Mouse (Mus musculus): Measurements from ENCODE around the gene Mnt. TPM values are rescaled to one million over a fixed set of nuclear protein-coding genes. Genes with fewer than 3 reads are reported as not detected.

Gene Mnt
- polyA plus RNA-seq (2012; rRNA removed) (2.5 TPM in 2 replicates), polyA plus RNA-seq (2014; fragmentation: Nextera tagmentation; extraction: Ambion mirVana) (1.0 and 1.2 TPM in 2 replicates)

DNA sequence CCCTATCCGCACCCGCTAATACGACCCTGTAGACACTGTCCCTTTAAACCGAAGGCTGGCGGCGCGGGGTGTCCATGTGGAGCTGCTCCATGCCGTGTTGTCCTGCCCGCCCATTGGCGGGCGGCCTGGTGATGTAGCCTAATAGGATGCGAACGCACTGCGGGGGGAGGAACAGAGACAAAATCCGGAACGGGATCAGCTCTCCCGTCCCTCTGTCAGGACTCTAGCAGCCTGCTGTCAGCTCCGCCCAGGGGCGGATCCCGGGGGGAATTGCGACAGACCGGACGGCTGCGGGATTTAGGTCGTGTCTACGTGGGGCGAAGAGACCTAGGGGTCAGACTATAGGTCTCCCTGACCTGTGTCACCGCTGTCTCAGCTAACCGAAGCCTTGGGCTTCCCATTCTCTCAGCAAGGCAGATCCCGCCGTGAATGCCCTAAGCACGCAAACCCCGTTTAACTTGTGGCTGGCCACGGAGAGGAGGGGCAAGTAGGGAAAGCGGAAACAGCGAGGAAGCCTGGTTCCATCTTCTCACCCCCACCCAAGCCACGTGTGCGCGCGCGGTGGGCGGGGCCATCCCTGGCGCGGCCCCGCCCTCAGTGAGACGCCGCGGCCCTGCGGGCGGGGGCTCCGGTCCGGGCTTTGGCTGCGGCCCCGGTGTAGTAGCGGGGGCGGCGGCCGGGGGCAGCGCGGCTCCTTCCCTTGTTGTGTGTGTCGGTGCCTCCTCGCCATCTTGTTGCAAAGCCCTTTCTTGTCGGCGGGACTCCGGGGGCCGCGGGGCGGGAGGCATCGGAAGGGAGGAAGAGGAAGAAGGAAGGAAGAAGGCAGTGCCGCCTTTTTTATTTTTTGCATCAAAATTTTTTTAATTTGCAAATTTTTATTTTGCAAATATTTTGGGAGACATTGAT, at the start of gene Mnt:
Gene Mnt (plus strand): TSS at position 665 of the 906 bp plus-strand sequence.
- H3K27ac ChIP-seq: peak within 1 kb of the TSS; percentile 91
- no peaks in the 10 kb centered on the region for H3K27me3 ChIP-seq (ENCODE audit: control insufficient read depth, insufficient read depth, low read length)
- peak; percentile 94 to 96 (median 96) for DNase-seq (ENCODE audit: low read depth in 3 of 3, low spot score in 3 of 3)
- peak within 1 kb of the TSS; percentile 100 for H3K4me2 ChIP-seq (ENCODE audit: low read depth)
- ATAC-seq (ENCODE audit: insufficient read depth): peak; percentile 75
- TF ChIP-seq EP300 (IDR thresholded peaks at IDR 0.05; ENCODE audit: low read depth): peak; percentile 47; the same call in 1 of the 2 replicates
- TF ChIP-seq CTCF (IDR thresholded peaks at IDR 0.05; ENCODE audit: low read depth): no peak
- peak within 1 kb of the TSS; percentile 66 for H3K9ac ChIP-seq (replicated peaks)
- H3K36me3 ChIP-seq (replicated peaks; ENCODE audit: control insufficient read depth, insufficient read depth, low read depth): no peaks in the 10 kb centered on the region
- H3K4me3 ChIP-seq (ENCODE audit: insufficient read depth in 1 of 2, low read depth in 2 of 2, low read length in 2 of 2): peak within 1 kb of the TSS; percentile 79 to 84
- WGBS (ENCODE audit: insufficient replicate concordance): under 1% methylated on average over 70 of the region's 70 CpGs
- H3K4me1 ChIP-seq (replicated peaks; ENCODE audit: control insufficient read depth in 2 of 2, insufficient read depth in 2 of 2, low read length in 1 of 2): peaks cover 34 to 58% of the 10 kb centered on the region in 2 experiments
- H3K9me3 ChIP-seq (ENCODE audit: control insufficient read depth, low read length): no peaks in the 10 kb centered on the region

DNA sequence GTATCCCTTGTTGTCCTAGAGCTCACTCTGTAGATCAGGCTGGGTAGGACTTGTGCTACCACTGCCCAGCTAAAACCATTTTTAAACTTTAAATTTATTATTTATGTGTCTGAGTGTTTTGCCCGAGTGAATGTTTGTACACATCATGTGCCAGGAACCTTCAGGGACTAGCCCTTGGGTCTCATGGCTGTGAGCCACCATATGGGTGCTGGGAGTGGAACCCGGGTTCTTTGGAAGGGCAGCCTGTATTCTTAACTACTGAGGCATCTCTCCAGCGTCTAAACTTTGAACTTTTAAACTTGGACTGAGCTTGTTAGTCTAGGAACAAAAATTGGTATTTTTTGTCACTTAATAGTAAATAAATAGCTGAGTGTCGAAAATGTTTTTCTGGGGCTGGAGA, 37.8 kb upstream of the Mnt start:
- 75% methylated on average over 4 of the region's 4 CpGs for WGBS (ENCODE audit: insufficient replicate concordance)
- Histone ChIP-seq H3K4me3 (ENCODE audit: insufficient read depth in 1 of 2, low read depth in 2 of 2, low read length in 2 of 2) (no peak overlapping the region), H3K27ac (no peak overlapping the region), H3K9me3 (ENCODE audit: control insufficient read depth, low read length) (no peaks in the 10 kb centered on the region), H3K27me3 (ENCODE audit: control insufficient read depth, insufficient read depth, low read length) (no peaks in the 10 kb centered on the region), H3K4me1 (replicated peaks; ENCODE audit: control insufficient read depth in 2 of 2, insufficient read depth in 2 of 2, low read length in 1 of 2) (no peaks in the 10 kb centered on the region), H3K9ac (replicated peaks) (no peak overlapping the region), H3K4me2 (ENCODE audit: low read depth) (no peak overlapping the region), H3K36me3 (replicated peaks; ENCODE audit: control insufficient read depth, insufficient read depth, low read depth) (peaks cover 26% of the 10 kb centered on the region)
- ATAC-seq (ENCODE audit: insufficient read depth) (no peak), DNase-seq (ENCODE audit: low read depth in 3 of 3, low spot score in 3 of 3) (no peak)
- TF ChIP-seq EP300 (IDR thresholded peaks at IDR 0.05; ENCODE audit: low read depth): no peak
- no peak for TF ChIP-seq CTCF (IDR thresholded peaks at IDR 0.05; ENCODE audit: low read depth)

DNA sequence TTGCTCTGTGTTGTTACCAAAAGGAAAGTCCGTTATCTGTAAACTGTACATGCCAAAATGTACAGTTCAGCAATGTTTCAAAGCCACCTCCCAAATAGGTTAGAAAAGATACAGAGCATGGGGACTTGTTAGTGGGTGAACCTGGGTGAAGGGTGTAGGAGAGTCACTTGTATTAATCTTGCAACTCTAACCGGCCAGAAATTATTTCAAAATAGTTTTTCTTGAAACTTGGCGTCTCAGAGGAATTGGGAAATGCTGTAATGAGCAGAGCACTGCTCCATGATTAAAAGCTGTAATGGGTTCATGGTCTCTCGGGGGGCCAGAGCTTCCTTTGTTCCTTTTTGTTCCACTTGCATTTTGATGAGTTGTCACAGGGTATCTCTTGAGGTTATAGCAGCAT, 30.1 kb upstream of the Mnt start:
- Histone ChIP-seq H3K9me3 (ENCODE audit: control insufficient read depth, low read length) (no peaks in the 10 kb centered on the region), H3K4me3 (ENCODE audit: insufficient read depth in 1 of 2, low read depth in 2 of 2, low read length in 2 of 2) (no peak overlapping the region), H3K9ac (replicated peaks) (no peak overlapping the region), H3K27me3 (ENCODE audit: control insufficient read depth, insufficient read depth, low read length) (no peaks in the 10 kb centered on the region), H3K4me2 (ENCODE audit: low read depth) (no peak overlapping the region), H3K36me3 (replicated peaks; ENCODE audit: control insufficient read depth, insufficient read depth, low read depth) (peaks cover 12% of the 10 kb centered on the region), H3K27ac (no peak overlapping the region), H3K4me1 (replicated peaks; ENCODE audit: control insufficient read depth in 2 of 2, insufficient read depth in 2 of 2, low read length in 1 of 2) (no peaks in the 10 kb centered on the region)
- no peak for TF ChIP-seq CTCF (IDR thresholded peaks at IDR 0.05; ENCODE audit: low read depth)
- no peak for TF ChIP-seq EP300 (IDR thresholded peaks at IDR 0.05; ENCODE audit: low read depth)
- 62% methylated on average over 4 of the region's 4 CpGs for WGBS (ENCODE audit: insufficient replicate concordance)
- DNase-seq (ENCODE audit: low read depth in 3 of 3, low spot score in 3 of 3) (no peak), ATAC-seq (ENCODE audit: insufficient read depth) (no peak)

DNA sequence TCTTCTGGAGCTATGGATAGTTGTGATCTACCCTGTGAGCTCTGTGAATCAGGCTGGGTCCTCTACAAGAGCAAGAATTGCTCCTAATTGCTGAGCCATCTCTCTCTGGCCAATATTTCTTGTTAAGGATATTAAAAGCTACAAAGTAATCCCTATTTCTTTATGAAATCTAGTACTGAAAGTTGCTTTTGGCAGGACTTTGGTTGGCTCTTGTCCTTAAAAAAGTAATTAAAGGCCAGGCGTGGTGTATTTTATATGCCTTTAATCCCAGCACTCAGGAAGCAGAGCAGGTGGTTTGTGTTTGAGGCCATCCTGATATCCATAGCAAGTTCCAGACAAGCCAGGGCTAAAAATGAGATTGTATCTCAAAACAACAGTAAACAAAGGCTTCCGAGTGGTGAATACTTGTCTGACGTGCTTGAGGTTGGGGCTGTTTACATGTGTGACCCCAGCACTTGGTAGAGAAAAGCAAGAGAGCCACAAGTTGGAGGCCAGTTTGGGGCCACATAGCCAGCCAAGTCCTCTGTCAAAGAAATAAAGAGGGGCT, 26.6 kb upstream of the Mnt start:
- H3K27ac ChIP-seq: no peak overlapping the region
- 76% methylated on average over 3 of the region's 3 CpGs for WGBS (ENCODE audit: insufficient replicate concordance)
- H3K4me3 ChIP-seq (ENCODE audit: insufficient read depth in 1 of 2, low read depth in 2 of 2, low read length in 2 of 2): no peak overlapping the region
- no peak overlapping the region for H3K9ac ChIP-seq (replicated peaks)
- no peak for ATAC-seq (ENCODE audit: insufficient read depth)
- H3K36me3 ChIP-seq (replicated peaks; ENCODE audit: control insufficient read depth, insufficient read depth, low read depth): peaks cover 8% of the 10 kb centered on the region
- no peaks in the 10 kb centered on the region for H3K9me3 ChIP-seq (ENCODE audit: control insufficient read depth, low read length)
- TF ChIP-seq EP300 (IDR thresholded peaks at IDR 0.05; ENCODE audit: low read depth): no peak
- TF ChIP-seq CTCF (IDR thresholded peaks at IDR 0.05; ENCODE audit: low read depth): no peak
- no peaks in the 10 kb centered on the region for H3K4me1 ChIP-seq (replicated peaks; ENCODE audit: control insufficient read depth in 2 of 2, insufficient read depth in 2 of 2, low read length in 1 of 2)
- no peak for DNase-seq (ENCODE audit: low read depth in 3 of 3, low spot score in 3 of 3)
- H3K4me2 ChIP-seq (ENCODE audit: low read depth): no peak overlapping the region
- H3K27me3 ChIP-seq (ENCODE audit: control insufficient read depth, insufficient read depth, low read length): no peaks in the 10 kb centered on the region

DNA sequence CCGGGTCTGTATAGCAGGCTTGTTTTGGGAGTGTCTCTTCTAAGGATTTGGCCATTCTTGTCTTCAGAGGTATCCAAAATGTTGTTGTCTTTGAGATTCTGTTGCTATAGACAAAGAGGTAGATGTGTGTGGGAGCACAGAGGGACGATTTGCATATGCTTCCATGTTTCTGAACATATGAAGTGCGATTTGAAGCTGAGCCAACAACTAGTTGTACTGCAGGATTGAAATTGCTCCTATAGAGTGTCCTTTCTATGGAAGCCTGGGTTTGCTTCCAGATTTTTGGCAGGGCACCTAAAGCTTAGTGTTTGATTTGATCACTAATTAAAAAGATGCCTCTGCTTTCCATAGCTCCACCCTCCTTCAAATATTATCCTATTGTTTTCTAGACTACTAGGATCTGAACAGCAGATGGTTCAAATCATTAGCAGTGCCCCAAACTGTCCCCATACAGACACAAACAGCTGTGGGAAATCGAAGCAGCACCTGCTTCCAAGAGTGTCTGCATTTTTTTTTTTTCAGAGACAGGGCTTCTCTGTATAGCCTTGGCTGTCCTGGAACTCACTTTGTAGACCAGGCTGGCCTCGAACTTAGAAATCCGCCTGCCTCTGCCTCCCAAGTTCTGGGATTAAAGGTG, 23.4 kb upstream of the Mnt start:
- Histone ChIP-seq H3K9ac (replicated peaks) (no peak overlapping the region), H3K27me3 (ENCODE audit: control insufficient read depth, insufficient read depth, low read length) (no peaks in the 10 kb centered on the region), H3K27ac (no peak overlapping the region), H3K36me3 (replicated peaks; ENCODE audit: control insufficient read depth, insufficient read depth, low read depth) (peaks cover 9% of the 10 kb centered on the region), H3K9me3 (ENCODE audit: control insufficient read depth, low read length) (no peaks in the 10 kb centered on the region), H3K4me3 (ENCODE audit: insufficient read depth in 1 of 2, low read depth in 2 of 2, low read length in 2 of 2) (no peak overlapping the region), H3K4me1 (replicated peaks; ENCODE audit: control insufficient read depth in 2 of 2, insufficient read depth in 2 of 2, low read length in 1 of 2) (no peaks in the 10 kb centered on the region), H3K4me2 (ENCODE audit: low read depth) (no peak overlapping the region)
- 73% methylated on average over 6 of the region's 6 CpGs for WGBS (ENCODE audit: insufficient replicate concordance)
- ATAC-seq (ENCODE audit: insufficient read depth): no peak
- TF ChIP-seq EP300 (IDR thresholded peaks at IDR 0.05; ENCODE audit: low read depth) (no peak), CTCF (IDR thresholded peaks at IDR 0.05; ENCODE audit: low read depth) (no peak)
- DNase-seq (ENCODE audit: low read depth in 3 of 3, low spot score in 3 of 3): no peak

Measured in liver, embryonic 14.5 days (tissue).